Mouse (Mus musculus) brain, embryonic 14.5 days (tissue): ENCODE data around the gene Itih2.

Experiments used
- CTCF ChIP-seq: fragments of 200-500 bp; IDR thresholded peaks from 2 replicates; pipeline ENCODE4 v1.5.1; 2012; ENCODE audit warnings: inconsistent platforms, mild to moderate bottlenecking, moderate library complexity, borderline replicate concordance; ENCODE audit not compliant: insufficient read depth, insufficient read length; ENCODE audit errors: extremely low read depth
- POLR2A ChIP-seq: fragments of 200-500 bp; IDR thresholded peaks from 2 replicates; pipeline ENCODE4 v1.6.1; 2012; ENCODE audit warnings: mild to moderate bottlenecking, inconsistent platforms, borderline replicate concordance; ENCODE audit not compliant: poor library complexity, insufficient read depth, insufficient read length, severe bottlenecking; ENCODE audit errors: extremely low read depth

DNA sequence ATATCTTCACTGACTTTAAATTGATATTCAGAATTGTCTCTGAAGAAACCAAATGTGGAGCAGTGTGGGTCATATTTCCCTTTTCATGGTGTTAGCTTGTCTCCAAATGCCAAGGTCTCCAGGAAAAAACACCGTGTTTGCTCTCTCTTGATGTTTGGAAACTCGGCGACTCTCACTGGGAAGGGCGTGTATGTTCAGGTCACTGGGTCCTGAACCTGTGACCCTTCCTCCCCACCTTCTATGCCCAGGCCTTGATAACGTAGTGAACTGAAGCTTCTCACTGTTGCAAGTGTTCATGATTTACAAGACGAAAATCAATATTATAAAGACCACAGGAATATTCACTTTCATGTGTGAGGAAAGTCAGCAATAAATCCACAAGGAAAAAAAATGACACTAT lies 2.7 kb upstream of the Itih2 start:
- TF ChIP-seq CTCF (no peak), POLR2A (no peak)
